Mouse (Mus musculus) liver, postnatal 0 days (tissue): ENCODE data around the gene Asns.

Experiments
- CTCF ChIP-seq: sonication (generic); IDR thresholded peaks from 2 replicates; pipeline ENCODE4 v1.5.1; 2016; ENCODE audit warnings: antibody characterized with exemption, low read depth
- EP300 ChIP-seq: IDR thresholded peaks from 2 replicates; pipeline ENCODE4 v1.6.1; 2016; ENCODE audit warnings: antibody characterized with exemption, low read depth, mild to moderate bottlenecking

DNA sequence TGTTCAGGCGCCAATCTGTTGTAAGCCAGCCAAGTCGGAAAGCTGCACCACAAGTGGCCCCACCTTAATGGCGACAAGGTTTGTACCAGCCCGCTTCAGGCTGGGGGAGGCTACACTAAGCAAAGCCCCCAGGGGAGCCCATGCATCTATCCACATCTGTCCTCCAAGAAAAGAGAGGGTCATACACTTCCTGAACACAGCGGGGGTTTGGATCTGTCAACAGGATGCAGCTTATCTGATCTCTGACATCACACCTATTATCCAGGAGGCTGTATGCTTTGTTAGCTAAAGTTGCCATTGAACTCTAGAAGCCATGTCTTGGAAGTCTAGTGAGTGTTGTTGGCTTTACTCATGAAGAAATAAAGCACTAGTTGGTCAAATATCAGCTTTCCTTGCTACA is 35.2 kb upstream of the Asns start:
- TF ChIP-seq EP300 (no peak), CTCF (no peak)
